Mouse (Mus musculus) MEL (cell line): ENCODE data around the gene Traf3. TPM values are rescaled to one million over a fixed set of nuclear protein-coding genes. Genes with fewer than 3 reads are reported as not detected.

Experiments used
- DNase-seq: peaks from one replicate; pipeline ENCODE4 v3.0.0; 2011; ENCODE audit warnings: low read depth, low spot score
- H3K27ac ChIP-seq: 2 replicates; pipeline ENCODE4 v1.5.1; 2012; ENCODE audit warnings: low read depth, mild to moderate bottlenecking, control low read depth, low read length, moderate library complexity; ENCODE audit not compliant: control insufficient read depth
- H3K27me3 ChIP-seq, 2 experiments: fragments of 150-350 bp in 1 of 2; sonication (generic) in 1 of 2; 2 replicates each; pipeline ENCODE4 v1.6.1; 2012; ENCODE audit warnings: low read length in 2 of 2, mild to moderate bottlenecking in 2 of 2, improper control_type of control experiment in 1 of 2, moderate library complexity in 1 of 2; ENCODE audit not compliant: insufficient read depth in 2 of 2, control insufficient read depth in 1 of 2
- H3K36me3 ChIP-seq, 2 experiments: 2 replicates each; pipeline ENCODE4 v1.6.1; 2012 to 2014; ENCODE audit warnings: low read length in 2 of 2, improper control_type of control experiment in 1 of 2, inconsistent platforms in 1 of 2, mild to moderate bottlenecking in 1 of 2; ENCODE audit not compliant: insufficient read depth in 2 of 2, control insufficient read depth in 1 of 2
- H3K4me1 ChIP-seq, 2 experiments: fragments of 150-350 bp in 1 of 2; sonication (generic) in 1 of 2; 2 replicates each; pipeline ENCODE4 v1.6.1; 2012; ENCODE audit warnings: low read length in 2 of 2, improper control_type of control experiment in 1 of 2, mild to moderate bottlenecking in 1 of 2; ENCODE audit not compliant: insufficient read depth in 2 of 2, control insufficient read depth in 1 of 2
- H3K4me3 ChIP-seq, 2 experiments: fragments of 150-350 bp in 1 of 2; sonication (generic) in 1 of 2; 2 replicates each; pipeline ENCODE4 v1.5.1; 2012; ENCODE audit warnings: low read depth in 2 of 2, low read length in 2 of 2, mild to moderate bottlenecking in 2 of 2, moderate library complexity in 2 of 2, control low read depth in 1 of 2, improper control_type of control experiment in 1 of 2; ENCODE audit not compliant: control insufficient read depth in 1 of 2, insufficient read depth in 1 of 2
- H3K79me2 ChIP-seq: 2 replicates; pipeline ENCODE4 v1.6.1; 2012; ENCODE audit warnings: mild to moderate bottlenecking, low read length, moderate library complexity; ENCODE audit not compliant: control insufficient read depth, poor library complexity, insufficient read depth
- H3K9ac ChIP-seq: 2 replicates; pipeline ENCODE4 v1.6.1; 2012; ENCODE audit warnings: low read depth, mild to moderate bottlenecking, control low read depth, low read length, moderate library complexity; ENCODE audit not compliant: control insufficient read depth, poor library complexity, severe bottlenecking
- H3K9me3 ChIP-seq: fragments of 150-350 bp; sonication (generic); replicated peaks from 2 replicates; pipeline ENCODE4 v1.6.1; 2012; ENCODE audit warnings: mild to moderate bottlenecking, low read length, improper control_type of control experiment, moderate library complexity; ENCODE audit not compliant: insufficient read depth
- BHLHE40 ChIP-seq: IDR thresholded peaks from 2 replicates; pipeline ENCODE4 v1.6.1; 2012; ENCODE audit warnings: low read depth, mild to moderate bottlenecking, inconsistent platforms, low read length, improper control_type of control experiment, borderline replicate concordance
- CHD2 ChIP-seq: IDR thresholded peaks from 2 replicates; pipeline ENCODE4 v1.6.1; 2011; ENCODE audit warnings: low read length, improper control_type of control experiment
- CTCF ChIP-seq, 3 experiments: IDR thresholded peaks in 2 of 3; conservative IDR thresholded peaks in 1 of 3; 2 replicates each; pipeline ENCODE4 v1.5.1; 2011 to 2012; ENCODE audit warnings: low read length in 3 of 3, low read depth in 2 of 3, mild to moderate bottlenecking in 2 of 3, improper control_type of control experiment in 1 of 3, inconsistent platforms in 1 of 3, mixed read lengths in 1 of 3, moderate library complexity in 1 of 3; ENCODE audit not compliant: control insufficient read depth in 1 of 3, insufficient read depth in 1 of 3, poor library complexity in 1 of 3, severe bottlenecking in 1 of 3
- EP300 ChIP-seq, 2 experiments: IDR thresholded peaks; 2 replicates each; pipeline ENCODE4 v1.6.1; 2011; ENCODE audit warnings: improper control_type of control experiment in 2 of 2, low read length in 2 of 2, low read depth in 1 of 2, mild to moderate bottlenecking in 1 of 2
- ETS1 ChIP-seq: IDR thresholded peaks from 2 replicates; pipeline ENCODE4 v1.6.1; 2012; ENCODE audit warnings: low read depth, mild to moderate bottlenecking, inconsistent platforms, low read length, improper control_type of control experiment, moderate library complexity
- GABPA ChIP-seq: IDR thresholded peaks from 2 replicates; pipeline ENCODE4 v1.6.1; 2012; ENCODE audit warnings: low read depth, mild to moderate bottlenecking, inconsistent platforms, low read length, improper control_type of control experiment, moderate library complexity
- JUND ChIP-seq: IDR thresholded peaks from 2 replicates; pipeline ENCODE4 v1.6.1; 2011; ENCODE audit warnings: low read depth, mild to moderate bottlenecking, improper control_type of control experiment, low read length
- MAX ChIP-seq: IDR thresholded peaks from 2 replicates; pipeline ENCODE4 v1.6.1; 2011; ENCODE audit warnings: low read length, improper control_type of control experiment
- MAZ ChIP-seq: IDR thresholded peaks from 2 replicates; pipeline ENCODE4 v1.6.1; 2012; ENCODE audit warnings: low read depth, mild to moderate bottlenecking, inconsistent platforms, low read length, improper control_type of control experiment
- MEF2A ChIP-seq: IDR thresholded peaks from 2 replicates; pipeline ENCODE4 v1.6.1; 2014; ENCODE audit warnings: low read depth, mild to moderate bottlenecking, inconsistent platforms, low read length, improper control_type of control experiment; ENCODE audit not compliant: poor library complexity, insufficient replicate concordance, severe bottlenecking; ENCODE audit errors: extremely low read depth
- MYC ChIP-seq: IDR thresholded peaks from 2 replicates; pipeline ENCODE4 v1.6.1; 2011; ENCODE audit warnings: low read depth, mild to moderate bottlenecking, low read length, improper control_type of control experiment, moderate library complexity
- NRF1 ChIP-seq: IDR thresholded peaks from 2 replicates; pipeline ENCODE4 v1.6.1; 2014; ENCODE audit warnings: low read depth, mild to moderate bottlenecking, inconsistent platforms, low read length, improper control_type of control experiment, moderate library complexity; ENCODE audit not compliant: poor library complexity, insufficient read depth, severe bottlenecking
- POLR2AphosphoS2 ChIP-seq: IDR thresholded peaks from 2 replicates; pipeline ENCODE4 v1.6.1; 2011; ENCODE audit warnings: low read length, improper control_type of control experiment
- SIN3A ChIP-seq: IDR thresholded peaks from 2 replicates; pipeline ENCODE4 v1.6.1; 2012; ENCODE audit warnings: low read length, improper control_type of control experiment, inconsistent platforms
- TBP ChIP-seq: IDR thresholded peaks from 2 replicates; pipeline ENCODE4 v1.8.0; 2011; ENCODE audit warnings: low read depth, low read length, improper control_type of control experiment
- TCF12 ChIP-seq: IDR thresholded peaks from 2 replicates; pipeline ENCODE4 v1.6.1; 2014; ENCODE audit warnings: low read depth, mild to moderate bottlenecking, inconsistent platforms, low read length, improper control_type of control experiment, moderate library complexity
- UBTF ChIP-seq: IDR thresholded peaks from 2 replicates; pipeline ENCODE4 v1.6.1; 2012; ENCODE audit warnings: low read depth, mild to moderate bottlenecking, inconsistent platforms, low read length, improper control_type of control experiment, moderate library complexity, borderline replicate concordance; ENCODE audit not compliant: insufficient read depth
- USF2 ChIP-seq, 2 experiments: IDR thresholded peaks; 2 replicates each; pipeline ENCODE4 v1.6.1; 2011 to 2012; ENCODE audit warnings: improper control_type of control experiment in 2 of 2, low read length in 2 of 2, borderline replicate concordance in 1 of 2, inconsistent platforms in 1 of 2, low read depth in 1 of 2, mild to moderate bottlenecking in 1 of 2; ENCODE audit not compliant: insufficient read depth in 1 of 2
- ZNF384 ChIP-seq: IDR thresholded peaks from 2 replicates; pipeline ENCODE4 v1.6.1; 2012; ENCODE audit warnings: low read depth, mild to moderate bottlenecking, inconsistent platforms, low read length, improper control_type of control experiment
- polyA plus RNA-seq, 2 experiments: library from polyadenylated mRNA; stranded (reverse) in 1 of 2; unstranded in 1 of 2; fragments of >175 nt in 1 of 2; fragments of >200 nt in 1 of 2; gene quantifications; 2 replicates each; pipeline versions ENCODE4 v1.2.1 to v1.2.4; 2012; ENCODE audit warnings: low replicate concordance in 2 of 2, low read depth in 1 of 2; ENCODE audit not compliant: insufficient read length in 2 of 2, insufficient read depth in 1 of 2, missing spikeins in 1 of 2
- total RNA-seq: library from RNA; depleted of rRNA; stranded (reverse); fragments of 300-350 nt; gene quantifications from 2 replicates; pipeline ENCODE4 v1.2.3, GENCODE M21; 2012

The Traf3 gene
- total and polyA plus RNA-seq, 3 experiments, result 21.1 to 40.7 TPM; not detected in 1

DNA sequence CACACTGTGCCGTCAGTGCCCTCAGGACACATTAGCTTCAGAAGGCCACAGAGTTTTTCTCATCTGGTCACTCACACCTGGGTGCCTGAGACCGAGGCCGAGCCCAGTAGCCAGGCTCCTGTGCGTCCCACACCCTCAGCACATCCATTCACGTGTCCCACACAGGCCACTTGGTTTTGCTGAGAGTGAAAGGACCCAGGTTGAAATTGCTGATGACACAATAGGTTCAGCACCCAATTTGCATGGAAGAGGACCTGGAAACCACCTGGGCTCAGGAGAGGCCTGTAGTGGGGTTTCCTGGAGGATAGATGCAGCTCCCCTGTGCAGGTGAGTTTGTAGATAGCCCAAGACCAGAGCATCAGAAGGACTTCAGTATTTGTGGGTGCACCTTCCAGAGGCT lies 72.2 kb downstream of the Traf3 start:
- no peak overlapping the region for H3K27ac ChIP-seq
- TF ChIP-seq MEF2A, result no peak
- TF ChIP-seq USF2 (IDR thresholded peaks at IDR 0.05; ENCODE audit: borderline replicate concordance in 1 of 2, insufficient read depth in 1 of 2, low read depth in 1 of 2, low read length in 2 of 2), result no peak
- no peak for TF ChIP-seq ZNF384
- TF ChIP-seq POLR2AphosphoS2, result no peak
- no peak for TF ChIP-seq CHD2
- TF ChIP-seq EP300 (IDR thresholded peaks at IDR 0.05; ENCODE audit: low read depth in 1 of 2, low read length in 2 of 2), result no peak
- TF ChIP-seq ETS1, result no peak
- TF ChIP-seq TBP, result no peak
- no peak for TF ChIP-seq MAZ
- no peak for TF ChIP-seq NRF1
- TF ChIP-seq JUND, result no peak
- TF ChIP-seq UBTF, result no peak
- no peak for TF ChIP-seq GABPA
- no peak for TF ChIP-seq SIN3A
- no peak for TF ChIP-seq TCF12
- no peak for TF ChIP-seq MAX
- no peak for TF ChIP-seq BHLHE40
- TF ChIP-seq CTCF (IDR thresholded peaks at IDR 0.05 in 2 of 3, conservative IDR thresholded peaks at IDR 0.05 in 1 of 3; ENCODE audit: control insufficient read depth in 1 of 3, insufficient read depth in 1 of 3, low read depth in 2 of 3, low read length in 3 of 3, poor library complexity in 1 of 3, severe bottlenecking in 1 of 3), result no peak
- no peak for TF ChIP-seq MYC

DNA sequence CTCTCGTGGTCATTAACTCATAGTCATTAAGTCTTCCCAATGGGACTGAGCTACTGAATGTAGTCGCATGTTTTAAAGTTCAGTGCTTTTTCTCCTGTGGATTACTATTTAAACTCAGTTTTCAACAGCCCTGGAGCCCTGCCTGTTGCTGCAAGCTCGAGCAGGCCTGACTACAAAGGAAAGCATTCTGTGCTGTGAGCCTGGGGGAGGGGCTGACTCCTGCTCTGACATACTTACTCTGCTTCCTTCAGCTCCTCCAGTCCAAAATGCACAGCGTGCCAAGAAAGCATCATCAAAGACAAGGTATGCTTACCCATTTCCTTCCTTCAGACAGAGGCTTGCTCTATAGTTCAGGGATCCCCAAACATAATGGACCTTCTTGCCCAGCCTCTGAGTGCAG lies 72.6 kb downstream of the Traf3 start:
- Histone ChIP-seq H3K36me3 (peaks cover 0 to 8% of the 10 kb centered on the region in 2 experiments; a peak in 2 of 4 replicates), H3K4me1 (no peaks in the 10 kb centered on the region), H3K27me3 (no peaks in the 10 kb centered on the region), H3K27ac (no peak overlapping the region), H3K79me2 (no peaks in the 10 kb centered on the region), H3K9me3 (no peaks in the 10 kb centered on the region)
- DNase-seq, result no peak
- TF ChIP-seq JUND, result no peak
- no peak for TF ChIP-seq POLR2AphosphoS2
- TF ChIP-seq, all 39 proteins: peak for 0
- H3K4me3 ChIP-seq, result no peak overlapping the region
- H3K9ac ChIP-seq, result no peak overlapping the region

More for the DNA sequence above, 72.2 kb downstream of the Traf3 start:
- H3K9ac ChIP-seq, result no peak overlapping the region
- H3K4me3 ChIP-seq, result no peak overlapping the region
- no peaks in the 10 kb centered on the region for H3K27me3 ChIP-seq
- peaks cover 0 to 5% of the 10 kb centered on the region in 2 experiments; a peak in 2 of 4 replicates for H3K36me3 ChIP-seq
- no peak for DNase-seq
- H3K9me3 ChIP-seq, result no peaks in the 10 kb centered on the region
- H3K4me1 ChIP-seq, result no peaks in the 10 kb centered on the region
- H3K79me2 ChIP-seq, result no peaks in the 10 kb centered on the region
